Mouse (Mus musculus): ENCODE data around the gene Stk40.
"Not testable (repeated sequence)": the region's sequence is repeated elsewhere in the genome, so short reads cannot be mapped to it uniquely, and the experiment has no call there.

- not testable (repeated sequence) for TF ChIP-seq POLR2A (IDR thresholded peaks at IDR 0.05; ENCODE audit: low read depth, low read length); CTCF (IDR thresholded peaks at IDR 0.05; ENCODE audit: borderline replicate concordance, insufficient read depth, low read length)
Observed at GRCm38 (mm10) chr4:126165092-126165491, 61.3 kb downstream of the Stk40 start.
